Mouse (Mus musculus) kidney, postnatal 0 days (tissue): ENCODE data around the gene Gm10097. TPM values are rescaled to one million over a fixed set of nuclear protein-coding genes. Genes with fewer than 3 reads are reported as not detected.

Experiments
- ATAC-seq: fragments of 200-750 bp; cut with Nextera tagmentation; replicated peaks from 2 replicates; pipeline ENCODE4 v1.8.0; 2017; ENCODE audit warnings: low read depth, moderate number of reproducible peaks, moderate TSS enrichment, moderate library complexity; ENCODE audit not compliant: low FRiP score
- DNase-seq: peaks from one replicate; pipeline ENCODE4 v3.0.0-alpha.2; 2016; ENCODE audit warnings: low spot score
- H3K27ac ChIP-seq: fragments of 300-500 bp; sonication (generic); 2 replicates; pipeline ENCODE4 v1.5.1; 2014; ENCODE audit warnings: mild to moderate bottlenecking
- H3K27me3 ChIP-seq: fragments of 300-500 bp; sonication (generic); 2 replicates; pipeline ENCODE4 v1.6.1; 2014; ENCODE audit warnings: low read length, mixed read lengths; ENCODE audit not compliant: insufficient read depth
- H3K36me3 ChIP-seq: fragments of 300-500 bp; sonication (generic); 2 replicates; pipeline ENCODE4 v1.6.1; 2014; ENCODE audit warnings: low read length, mixed read lengths; ENCODE audit not compliant: insufficient read depth
- H3K4me1 ChIP-seq: fragments of 300-500 bp; sonication (generic); replicated peaks from 2 replicates; pipeline ENCODE4 v1.6.1; 2014; ENCODE audit warnings: antibody characterized with exemption, low read length, mixed read lengths; ENCODE audit not compliant: insufficient read depth
- H3K4me2 ChIP-seq: fragments of 300-500 bp; sonication (generic); 2 replicates; pipeline ENCODE4 v1.6.1; 2014; ENCODE audit warnings: mild to moderate bottlenecking, low read length, moderate library complexity, mixed read lengths
- H3K4me3 ChIP-seq: fragments of 300-500 bp; sonication (generic); replicated peaks from 2 replicates; pipeline ENCODE4 v1.5.1; 2014; ENCODE audit warnings: low read depth, low read length
- H3K9ac ChIP-seq: fragments of 300-500 bp; sonication (generic); 2 replicates; pipeline ENCODE4 v1.6.1; 2014; ENCODE audit warnings: low read depth, low read length
- H3K9me3 ChIP-seq: fragments of 300-500 bp; sonication (generic); replicated peaks from 2 replicates; pipeline ENCODE4 v1.6.1; 2016; ENCODE audit warnings: low read length, inconsistent platforms, mixed read lengths
- CTCF ChIP-seq: IDR thresholded peaks from 2 replicates; pipeline ENCODE4 v1.5.1; 2016; ENCODE audit warnings: antibody characterized with exemption, low read depth, mild to moderate bottlenecking, moderate library complexity
- WGBS: fragments of 180-500 bp; shearing (Covaris S2); extraction: QIAGEN DNeasy Blood & Tissue Kit; methylation state at CpG from one replicate; pipeline ENCODE4 v1.1.7; 2014; 5-methylcytosine and 5-hydroxymethylcytosine counted together
- polyA plus RNA-seq: library from polyadenylated mRNA; unstranded; fragments of >200 nt; fragmentation: Nextera tagmentation; extraction: Ambion mirVana; gene quantifications from 2 replicates; pipeline ENCODE4 v1.2.1, GENCODE M21; 2015

Gm10097 gene
- polyA plus RNA-seq, 1 experiment from 2014 or later, result not detected

DNA sequence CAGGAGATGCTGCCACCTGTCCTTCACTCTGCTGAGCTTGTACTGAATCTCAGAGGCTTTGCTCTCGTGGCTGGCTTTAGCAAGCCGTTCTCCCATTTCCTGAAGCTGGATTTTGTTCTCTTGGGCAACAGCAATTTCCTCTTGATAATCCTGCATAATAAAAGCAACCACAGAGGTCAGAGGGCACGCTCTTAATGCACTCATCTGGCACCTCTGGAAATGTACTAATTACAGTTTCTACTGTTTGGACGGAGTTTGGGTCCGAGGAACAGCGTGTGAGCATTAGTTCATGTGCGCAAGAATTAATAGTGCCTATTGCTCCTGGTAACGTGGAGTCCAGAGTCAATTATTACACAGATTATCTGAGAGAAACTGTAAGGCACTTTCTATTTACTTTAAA, 3.1 kb downstream of the Gm10097 start:
- Histone ChIP-seq H3K9ac (no peak overlapping the region), H3K27me3 (no peaks in the 10 kb centered on the region), H3K27ac (no peak overlapping the region), H3K4me1 (no peaks in the 10 kb centered on the region), H3K4me3 (no peak overlapping the region), H3K36me3 (no peaks in the 10 kb centered on the region), H3K9me3 (no peaks in the 10 kb centered on the region), H3K4me2 (no peak overlapping the region)
- no peak for ATAC-seq
- WGBS, result 66% methylated on average over 8 of the region's 8 CpGs
- no peak for TF ChIP-seq CTCF
- DNase-seq, result no peak

DNA sequence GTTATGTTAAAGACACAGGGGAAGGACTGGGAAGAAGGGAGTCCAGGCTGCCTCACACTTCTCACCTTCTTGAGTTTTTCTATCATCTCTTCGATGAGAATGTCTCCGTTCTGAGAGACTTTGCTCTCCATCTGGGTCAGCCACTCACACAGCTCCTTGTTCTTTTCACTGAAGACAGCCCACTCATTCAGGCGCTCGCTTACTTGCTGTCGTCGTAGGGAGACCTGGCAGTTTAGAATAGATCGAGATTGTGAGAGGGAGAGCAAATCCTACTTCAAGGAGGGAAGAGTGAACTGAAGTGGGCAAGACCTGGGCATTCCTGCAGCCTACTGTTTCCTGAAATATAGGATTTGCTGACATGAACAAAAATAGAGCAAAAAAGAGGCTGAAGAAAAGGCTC, 6.7 kb downstream of the Gm10097 start:
- DNase-seq (no peak), ATAC-seq (no peak)
- Histone ChIP-seq H3K4me3 (no peak overlapping the region), H3K27ac (no peak overlapping the region), H3K9me3 (no peaks in the 10 kb centered on the region), H3K9ac (no peak overlapping the region), H3K27me3 (no peaks in the 10 kb centered on the region), H3K36me3 (no peaks in the 10 kb centered on the region), H3K4me1 (no peaks in the 10 kb centered on the region), H3K4me2 (no peak overlapping the region)
- WGBS, result 90% methylated on average over 7 of the region's 7 CpGs
- TF ChIP-seq CTCF, result no peak

- Histone ChIP-seq H3K36me3 (no peaks in the 10 kb centered on the region), H3K9ac (no peak overlapping the region), H3K27ac (no peak overlapping the region), H3K4me2 (no peak overlapping the region), H3K4me1 (no peaks in the 10 kb centered on the region), H3K27me3 (no peaks in the 10 kb centered on the region), H3K4me3 (no peak overlapping the region), H3K9me3 (no peaks in the 10 kb centered on the region)
- no peak for ATAC-seq
- no peak for TF ChIP-seq CTCF
- DNase-seq, result peak; percentile 75
- 47% methylated on average over 9 of the region's 9 CpGs for whole genome bisulfite sequencing
These were observed 11.0 kb downstream of the Gm10097 start for GRCm38 (mm10) chr10:5079945-5080468.

- Histone ChIP-seq H3K4me3 (no peak overlapping the region), H3K27ac (no peak overlapping the region), H3K9me3 (no peaks in the 10 kb centered on the region), H3K36me3 (no peaks in the 10 kb centered on the region), H3K4me2 (no peak overlapping the region), H3K9ac (no peak overlapping the region), H3K27me3 (no peaks in the 10 kb centered on the region), H3K4me1 (no peaks in the 10 kb centered on the region)
- no peak for TF ChIP-seq CTCF
- DNase-seq (no peak), ATAC-seq (no peak)
- WGBS, result 74% methylated on average over 6 of the region's 6 CpGs
These were observed 14.7 kb downstream of the Gm10097 start for GRCm38 (mm10) chr10:5083716-5084115.

- Histone ChIP-seq H3K9ac (no peak overlapping the region), H3K27me3 (no peaks in the 10 kb centered on the region), H3K27ac (no peak overlapping the region), H3K36me3 (no peaks in the 10 kb centered on the region), H3K9me3 (no peaks in the 10 kb centered on the region), H3K4me3 (no peak overlapping the region), H3K4me1 (no peaks in the 10 kb centered on the region), H3K4me2 (no peak overlapping the region)
- no peak; the same call in 1 of the 2 replicates for ATAC-seq
- TF ChIP-seq CTCF, result no peak
- WGBS, result 55% methylated on average over 5 of the region's 5 CpGs
- DNase-seq, result no peak
These were observed 16.8 kb downstream of the Gm10097 start for GRCm38 (mm10) chr10:5085792-5086191.

GRCm38 (mm10) chr10:5086329-5086728, 17.3 kb downstream of the Gm10097 start:
- no peak overlapping the region for H3K27ac ChIP-seq

GRCm38 (mm10) chr10:5087336-5087735, 18.3 kb downstream of the Gm10097 start:
- Histone ChIP-seq H3K27ac (no peak overlapping the region), H3K27me3 (no peaks in the 10 kb centered on the region), H3K4me2 (no peak overlapping the region), H3K36me3 (no peaks in the 10 kb centered on the region), H3K9me3 (no peaks in the 10 kb centered on the region), H3K4me3 (no peak overlapping the region), H3K4me1 (no peaks in the 10 kb centered on the region), H3K9ac (no peak overlapping the region)
- ATAC-seq (no peak), DNase-seq (no peak)
- no peak for TF ChIP-seq CTCF
- 70% methylated on average over 7 of the region's 7 CpGs for WGBS

More at GRCm38 (mm10) chr10:5086329-5086728, 17.3 kb downstream of the Gm10097 start:
- TF ChIP-seq CTCF, result no peak
- WGBS, result 46% methylated on average over 6 of the region's 6 CpGs
- no peak overlapping the region for H3K4me2 ChIP-seq
- no peaks in the 10 kb centered on the region for H3K36me3 ChIP-seq
- no peaks in the 10 kb centered on the region for H3K4me1 ChIP-seq
- no peaks in the 10 kb centered on the region for H3K9me3 ChIP-seq
- H3K9ac ChIP-seq, result no peak overlapping the region
- DNase-seq, result peak; percentile 65
- no peak overlapping the region for H3K4me3 ChIP-seq
- ATAC-seq, result no peak
- no peaks in the 10 kb centered on the region for H3K27me3 ChIP-seq
